In genomic region chr2:122558317-122558716, GRCm38 (mm10) we compare ENCODE assay signal across 8 mouse cellular contexts. TPM values are rescaled to one million over a fixed set of nuclear protein-coding genes. Genes with fewer than 3 reads are reported as not detected.
DNase-seq lines count a peak whose midpoint lies in the region; ATAC-seq and TF ChIP-seq lines count a peak whose summit lies in the region.

No protein-coding gene starts in this region.

- peak; percentile 13 for DNase-seq in hindbrain, embryonic 11.5 days (ENCODE audit: low spot score)
- peak; percentile 37 for DNase-seq in urinary bladder, postnatal 14 days (ENCODE audit: low spot score)
- no peak for DNase-seq in urinary bladder, adult 18-20 months (ENCODE audit: low spot score in 2 of 2)
- DNase-seq in brain, embryonic 14.5 days (ENCODE audit: low read depth) = peak; percentile 67
- peak; percentile 65 to 68 for DNase-seq in layer of hippocampus, adult 2 months (ENCODE audit: low spot score in 2 of 2)
- DNase-seq in retina, postnatal 7 days (ENCODE audit: low read depth, low spot score) = peak; percentile 24

- TF ChIP-seq POLR2A in brain, embryonic 14.5 days (IDR thresholded peaks at IDR 0.05; ENCODE audit: borderline replicate concordance, extremely low read depth, insufficient read depth, insufficient read length, poor library complexity, severe bottlenecking) = no peak

- H3K9me3 ChIP-seq in hindbrain, embryonic 11.5 days (ENCODE audit: control insufficient read depth, low read length) = no peaks in the 10 kb centered on the region
- H3K9me3 ChIP-seq in hindbrain, embryonic 12.5 days (replicated peaks) = no peaks in the 10 kb centered on the region
- no peaks in the 10 kb centered on the region for H3K9me3 ChIP-seq in forebrain, embryonic 12.5 days

- peak; percentile 49; the same call in 1 of the 2 replicates for TF ChIP-seq CTCF in brain, embryonic 14.5 days (IDR thresholded peaks at IDR 0.05; ENCODE audit: borderline replicate concordance, extremely low read depth, insufficient read depth, insufficient read length)
- TF ChIP-seq CTCF in layer of hippocampus, adult 2 months (conservative IDR thresholded peaks at IDR 0.05) = peak; percentile 94

- no peaks in the 10 kb centered on the region for H3K27me3 ChIP-seq in hindbrain, embryonic 11.5 days (ENCODE audit: control insufficient read depth, insufficient read depth, low read length)
- H3K27me3 ChIP-seq in hindbrain, embryonic 12.5 days = no peaks in the 10 kb centered on the region
- H3K27me3 ChIP-seq in forebrain, embryonic 12.5 days = no peaks in the 10 kb centered on the region

- ATAC-seq in hindbrain, embryonic 11.5 days (ENCODE audit: low FRiP score) = no peak
- no peak for ATAC-seq in hindbrain, embryonic 12.5 days (ENCODE audit: low FRiP score)
- ATAC-seq in forebrain, embryonic 12.5 days (ENCODE audit: low FRiP score) = no peak

- WGBS in hindbrain, embryonic 11.5 days = 30% methylated on average over 2 of the region's 2 CpGs
- 23% methylated on average over 2 of the region's 2 CpGs for WGBS in hindbrain, embryonic 12.5 days
- WGBS in forebrain, embryonic 12.5 days = 34% methylated on average over 2 of the region's 2 CpGs

- H3K9ac ChIP-seq in hindbrain, embryonic 11.5 days (ENCODE audit: low read depth, low read length) = no peak overlapping the region
- no peak overlapping the region for H3K9ac ChIP-seq in hindbrain, embryonic 12.5 days
- no peak overlapping the region for H3K9ac ChIP-seq in forebrain, embryonic 12.5 days

- no peaks in the 10 kb centered on the region for H3K36me3 ChIP-seq in hindbrain, embryonic 11.5 days (ENCODE audit: control insufficient read depth, insufficient read depth, low read length)
- no peaks in the 10 kb centered on the region for H3K36me3 ChIP-seq in hindbrain, embryonic 12.5 days
- no peaks in the 10 kb centered on the region for H3K36me3 ChIP-seq in forebrain, embryonic 12.5 days (replicated peaks)

- no peak overlapping the region for H3K4me3 ChIP-seq in hindbrain, embryonic 11.5 days (ENCODE audit: low read depth, low read length)
- no peak overlapping the region for H3K4me3 ChIP-seq in hindbrain, embryonic 12.5 days
- H3K4me3 ChIP-seq in layer of hippocampus, adult 2 months = no peak overlapping the region
- H3K4me3 ChIP-seq in forebrain, embryonic 12.5 days (replicated peaks) = no peak overlapping the region

- H3K27ac ChIP-seq in hindbrain, embryonic 11.5 days (ENCODE audit: low read depth, low read length) = no peak overlapping the region
- no peak overlapping the region for H3K27ac ChIP-seq in hindbrain, embryonic 12.5 days
- H3K27ac ChIP-seq in layer of hippocampus, adult 2 months = no peak overlapping the region
- H3K27ac ChIP-seq in forebrain, embryonic 12.5 days = no peak overlapping the region

- no peak overlapping the region for H3K4me2 ChIP-seq in hindbrain, embryonic 11.5 days (replicated peaks; ENCODE audit: low read depth, low read length)
- no peak overlapping the region for H3K4me2 ChIP-seq in hindbrain, embryonic 12.5 days (replicated peaks)
- no peak overlapping the region for H3K4me2 ChIP-seq in forebrain, embryonic 12.5 days

- H3K4me1 ChIP-seq in hindbrain, embryonic 11.5 days (replicated peaks; ENCODE audit: control insufficient read depth, insufficient read depth, low read length) = no peaks in the 10 kb centered on the region
- no peaks in the 10 kb centered on the region for H3K4me1 ChIP-seq in hindbrain, embryonic 12.5 days
- H3K4me1 ChIP-seq in forebrain, embryonic 12.5 days = no peaks in the 10 kb centered on the region

RNA-seq across cellular contexts. Expression of gene Gatm, which starts 52.8 kb away (rescaled TPM):
- polyA plus RNA-seq in hindbrain, embryonic 11.5 days (2014; fragmentation: Nextera tagmentation; extraction: Ambion mirVana) = 16.0 and 17.7 TPM in 2 replicates
- 18.1 and 21.4 TPM in 2 replicates for polyA plus RNA-seq in hindbrain, embryonic 12.5 days (2016; fragmentation: Nextera tagmentation; extraction: Ambion mirVana)
- 16.3 and 25.1 TPM in 2 replicates for polyA plus RNA-seq in brain, embryonic 14.5 days (2012; rRNA removed)
- 10 to 100 TPM; 64.9 to 72.1 TPM for total RNA-seq in layer of hippocampus, adult 2 months (2021)
- 16.8 and 17.7 TPM in 2 replicates for polyA plus RNA-seq in forebrain, embryonic 12.5 days (2016; fragmentation: Nextera tagmentation; extraction: Ambion mirVana)

Comparison
In these comparisons a context has a peak if more than half of its experiments do, and no peak if none do; other contexts are left out.
1. DNase-seq: peak in hindbrain, embryonic 11.5 days (single experiment), urinary bladder, postnatal 14 days (single experiment), brain, embryonic 14.5 days (single experiment), layer of hippocampus, adult 2 months (2 of 2) and retina, postnatal 7 days (single experiment); none in urinary bladder, adult 18-20 months (0 of 2).